Mouse (Mus musculus) cerebellum, adult 2 months (tissue): ENCODE data around the gene Mrtfa.

Experiments
- CTCF ChIP-seq: fragments of 200-500 bp; IDR thresholded peaks from 2 replicates; pipeline ENCODE4 v1.5.1; 2011; ENCODE audit warnings: low read depth, mild to moderate bottlenecking, control low read depth, low read length, moderate library complexity, borderline replicate concordance; ENCODE audit not compliant: insufficient read depth
- POLR2A ChIP-seq: fragments of 200-500 bp; IDR thresholded peaks from 2 replicates; pipeline ENCODE4 v1.6.1; 2011; ENCODE audit warnings: low read length, control low read depth, borderline replicate concordance; ENCODE audit not compliant: insufficient read depth

DNA sequence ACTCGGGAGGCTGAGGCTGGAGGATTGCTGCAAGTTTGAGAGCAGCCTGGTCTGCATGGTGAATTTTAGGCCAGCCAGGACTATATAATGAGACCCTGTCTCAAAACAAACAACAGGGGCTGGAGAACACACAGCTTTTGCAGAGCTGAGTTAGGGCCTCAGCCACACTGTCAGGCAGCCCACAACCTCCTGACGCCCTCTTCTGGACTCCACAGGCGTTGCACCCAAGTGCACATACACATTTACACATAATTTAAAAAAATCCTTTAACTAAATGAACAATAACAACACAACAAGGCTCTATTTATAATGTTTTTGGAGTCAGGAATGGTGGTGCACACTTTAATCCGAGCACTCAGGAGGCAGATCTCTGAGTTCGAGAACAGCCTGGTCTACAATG, 7.9 kb upstream of the Mrtfa start:
- no peak for TF ChIP-seq CTCF
- no peak for TF ChIP-seq POLR2A
